Mouse (Mus musculus): Measurements from ENCODE around the gene Plekhj1. TPM values are rescaled to one million over a fixed set of nuclear protein-coding genes. Genes with fewer than 3 reads are reported as not detected.

Gene Plekhj1
- polyA plus RNA-seq (2014; fragmentation: Illumina TruSeq; extraction: RNeasy Lipid Tissue Mini Kit (QIAGEN cat#74804); ENCODE audit: low replicate concordance), result not detected

DNA sequence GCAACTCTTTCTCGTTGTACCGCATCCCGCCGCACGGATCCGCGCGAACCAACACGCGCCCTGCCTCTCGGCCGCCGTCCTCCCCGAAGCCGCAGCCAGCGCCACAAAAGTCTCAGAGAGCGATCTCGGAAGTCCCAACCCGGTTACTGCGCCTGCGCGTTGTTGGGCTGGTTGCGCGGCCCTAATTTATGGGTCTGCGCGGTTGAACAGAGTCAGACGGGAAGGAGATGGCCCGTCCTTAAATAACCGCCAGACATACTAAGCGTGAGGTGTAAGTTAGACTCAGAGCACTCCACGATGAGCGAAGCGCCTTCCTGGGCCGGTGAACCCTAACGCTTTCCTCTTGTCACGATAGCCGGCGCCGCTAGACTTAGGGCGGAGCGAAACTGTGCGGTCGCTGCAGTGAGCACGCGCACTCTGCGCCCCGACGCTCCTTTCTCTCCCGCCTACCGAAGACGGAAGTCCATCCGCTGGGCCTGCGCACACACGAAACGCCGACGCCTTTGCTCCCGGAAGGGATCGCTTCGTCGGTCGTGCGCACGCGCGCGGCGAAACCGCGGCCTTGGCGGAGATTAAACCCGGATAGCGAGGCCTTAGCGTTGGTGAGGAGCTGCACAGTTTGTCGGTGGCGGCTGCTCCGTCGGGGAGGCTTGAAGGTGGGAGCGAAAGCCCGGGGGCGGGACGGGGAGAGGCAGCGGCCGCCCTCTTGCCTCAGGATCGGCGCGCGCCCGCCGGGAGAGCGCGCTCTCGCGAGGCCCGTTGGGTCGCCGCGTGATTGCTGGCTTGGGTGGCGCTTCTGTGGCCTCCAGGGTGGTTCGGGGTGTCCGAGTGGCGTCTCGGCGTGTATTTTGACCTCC, at the start of gene Plekhj1, which contains the start of gene Sf3a2:
Gene Plekhj1, minus strand, starts transcription at position 477 of the 857 bp plus-strand sequence.
Gene Sf3a2, plus strand, starts transcription at position 49 of the 857 bp plus-strand sequence.

DNA sequence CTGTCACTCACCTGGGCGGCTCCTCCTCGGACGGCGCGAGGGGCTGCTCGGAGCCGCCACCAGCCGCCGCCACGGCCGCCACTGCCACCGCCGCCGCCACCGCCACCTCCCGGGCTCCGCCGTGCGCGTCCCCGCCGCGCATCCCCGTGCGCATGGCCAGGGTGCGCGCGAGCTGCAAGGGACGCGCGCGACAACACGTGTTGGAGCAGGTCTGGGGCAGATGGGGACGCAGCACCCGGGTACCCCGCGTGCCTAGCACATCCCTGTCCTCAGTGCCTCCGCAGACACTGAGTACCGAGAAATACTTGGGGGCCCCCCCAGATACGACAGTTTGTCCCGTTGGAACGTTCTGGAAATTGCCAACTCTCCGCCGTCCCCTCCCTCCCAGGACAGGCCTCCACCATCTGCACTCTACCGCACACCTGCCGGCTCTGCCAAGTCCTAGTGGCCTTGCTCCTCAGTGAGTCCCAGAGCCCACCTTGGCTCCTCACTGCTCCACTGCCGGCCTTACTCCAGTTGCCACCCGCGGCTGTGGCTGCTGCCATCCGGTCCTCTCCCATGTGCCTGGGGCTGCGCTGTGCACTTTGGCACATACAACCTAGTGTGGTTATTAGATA, 45.6 kb upstream of the Plekhj1 start, which contains the start of gene Lingo3:
Gene Lingo3, minus strand, starts transcription at position 109 of the 617 bp plus-strand sequence.

DNA sequence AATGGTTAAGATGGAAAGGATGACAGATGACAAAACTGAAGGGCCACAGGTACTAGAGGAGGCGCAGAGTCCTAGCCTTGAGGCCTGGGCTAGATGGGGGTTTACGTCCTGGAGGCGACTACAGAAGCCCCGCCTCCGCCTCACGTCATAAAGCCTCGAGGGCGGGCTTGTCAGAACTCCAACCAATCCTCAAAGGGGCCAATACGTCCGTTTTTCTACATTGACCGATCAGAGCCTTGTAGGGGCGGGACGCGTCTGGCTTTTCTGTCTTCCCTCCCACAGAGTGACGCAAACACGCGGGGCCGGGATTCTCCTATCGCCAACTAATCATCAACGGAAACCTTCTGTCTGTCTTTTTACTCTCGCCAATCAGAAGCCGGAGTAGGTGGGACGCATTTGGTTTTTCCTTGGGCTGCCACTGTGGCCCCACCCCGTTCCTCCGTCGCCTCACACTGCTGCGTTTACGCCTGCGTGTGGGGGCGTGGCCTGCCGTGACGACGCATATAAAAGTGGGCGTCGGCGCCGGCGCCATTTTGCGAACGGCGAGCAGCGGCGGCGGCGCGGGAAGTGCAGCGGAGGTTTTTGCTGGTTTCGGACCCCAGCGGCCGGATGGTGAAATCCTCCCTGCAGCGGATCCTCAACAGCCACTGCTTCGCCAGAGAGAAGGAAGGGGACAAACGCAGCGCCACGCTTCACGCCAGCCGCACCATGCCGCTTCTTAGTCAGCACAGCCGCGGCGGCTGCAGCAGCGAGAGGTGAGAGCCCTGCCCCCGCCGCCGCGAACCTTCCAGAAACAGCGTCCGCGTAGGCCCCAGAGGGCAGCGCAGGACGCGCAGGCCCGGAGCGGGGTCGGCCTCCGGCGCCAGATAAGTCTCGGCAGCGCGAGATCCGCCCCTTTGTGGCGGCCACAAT, 28.0 kb upstream of the Plekhj1 start, which contains the start of gene Oaz1:
Gene Oaz1, plus strand, starts transcription at position 506 of the 912 bp plus-strand sequence.

DNA sequence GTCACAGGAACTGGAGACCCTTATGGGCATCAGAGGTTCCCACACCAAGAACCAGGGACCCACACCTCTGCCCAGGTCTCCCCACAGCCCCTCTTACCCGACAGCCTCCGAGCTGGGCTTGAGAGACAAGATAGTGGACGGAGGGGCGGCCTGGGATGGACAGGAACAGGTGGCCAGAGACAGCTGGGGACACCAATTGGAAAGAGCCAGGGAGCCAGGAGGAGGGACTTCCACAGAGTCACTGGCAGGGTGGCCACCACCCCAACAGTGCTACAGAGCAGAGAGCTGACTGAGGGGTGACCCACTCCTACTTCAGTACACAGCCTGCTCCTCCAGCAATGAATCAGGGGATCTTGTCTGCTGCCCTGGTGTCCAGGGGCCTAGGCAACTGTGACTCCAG, 14.9 kb upstream of the Plekhj1 start, which contains the start of gene Jsrp1:
Gene Jsrp1, minus strand, starts transcription at position 133 of the 400 bp plus-strand sequence.

DNA sequence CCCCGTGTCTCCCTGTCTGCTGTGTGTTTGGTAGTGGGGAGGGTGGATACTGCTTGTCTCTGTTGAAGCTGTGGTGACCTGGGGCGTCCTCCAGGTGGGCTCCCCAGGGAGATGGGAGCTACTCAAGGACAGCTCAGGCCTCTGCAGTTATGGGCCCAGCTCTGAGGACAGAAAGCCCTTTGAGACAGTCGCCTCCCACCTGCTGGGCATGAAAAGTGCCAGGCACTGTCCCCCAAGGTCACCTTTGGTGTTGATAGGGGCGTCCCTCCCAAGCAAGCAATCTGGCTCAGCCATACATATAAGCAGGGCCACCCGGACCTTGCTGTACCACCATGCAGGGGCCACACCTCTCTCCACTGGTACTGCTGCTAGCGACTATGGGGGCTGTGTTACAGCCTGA, 6.5 kb upstream of the Plekhj1 start, which contains the start of gene Amh:
Gene Amh, plus strand, starts transcription at position 328 of the 400 bp plus-strand sequence.

DNA sequence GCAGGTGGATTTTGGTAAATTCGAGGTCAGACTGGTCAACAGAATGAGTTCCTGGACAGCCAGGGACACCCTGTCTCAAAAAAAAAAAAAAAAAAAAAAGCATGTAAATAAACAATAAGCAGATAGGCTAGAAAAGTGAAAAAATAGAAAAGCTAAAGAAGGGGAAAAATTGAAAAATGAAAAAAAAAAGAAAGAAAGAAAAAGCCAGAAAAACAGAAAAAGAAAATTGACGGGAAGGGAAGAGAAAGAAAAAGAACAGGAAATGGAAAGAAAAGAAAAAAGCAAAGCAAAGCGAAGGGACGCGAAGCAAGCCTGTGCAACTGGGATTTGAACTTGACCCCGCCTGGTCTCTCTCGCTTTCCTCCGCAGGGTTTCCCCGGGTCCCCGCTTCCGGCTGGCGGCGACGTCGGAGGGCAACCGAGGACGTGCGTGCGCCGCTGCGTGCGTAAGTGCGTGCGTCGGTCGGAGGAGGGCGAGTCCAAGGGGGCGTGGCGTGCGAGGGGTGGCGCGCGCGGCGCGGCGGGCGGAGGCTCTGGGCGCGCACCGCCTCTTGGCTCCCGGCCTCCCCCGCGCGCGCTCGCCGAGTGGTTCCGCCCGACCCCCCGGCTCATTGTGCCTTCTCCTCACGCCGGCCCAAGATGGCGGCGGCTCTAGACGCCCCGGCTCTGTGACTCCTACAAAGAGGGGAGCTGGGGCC, 43.7 kb downstream of the Plekhj1 start, which contains the start of gene Dot1l:
Gene Dot1l, plus strand, starts transcription at position 613 of the 697 bp plus-strand sequence.

Other genes starting within 250 kb of the Plekhj1 start
- gene Rexo1, start 237.1 kb downstream of the Plekhj1 start, polyA plus RNA-seq (2014; fragmentation: Illumina TruSeq; extraction: RNeasy Lipid Tissue Mini Kit (QIAGEN cat#74804); ENCODE audit: low replicate concordance), result 0.15 TPM
- 1.0 TPM for gene Klf16, start 221.3 kb downstream of the Plekhj1 start, polyA plus RNA-seq (2014; fragmentation: Illumina TruSeq; extraction: RNeasy Lipid Tissue Mini Kit (QIAGEN cat#74804); ENCODE audit: low replicate concordance)
- gene Abhd17a, start 208.3 kb downstream of the Plekhj1 start, polyA plus RNA-seq (2014; fragmentation: Illumina TruSeq; extraction: RNeasy Lipid Tissue Mini Kit (QIAGEN cat#74804); ENCODE audit: low replicate concordance), result not detected
- 1.3 TPM for gene Scamp4, start 195.8 kb downstream of the Plekhj1 start, polyA plus RNA-seq (2014; fragmentation: Illumina TruSeq; extraction: RNeasy Lipid Tissue Mini Kit (QIAGEN cat#74804); ENCODE audit: low replicate concordance)
- gene Adat3, start 195.7 kb downstream of the Plekhj1 start, polyA plus RNA-seq (2014; fragmentation: Illumina TruSeq; extraction: RNeasy Lipid Tissue Mini Kit (QIAGEN cat#74804); ENCODE audit: low replicate concordance), result not detected
- not detected for gene Gm49322, start 192.6 kb downstream of the Plekhj1 start, polyA plus RNA-seq (2014; fragmentation: Illumina TruSeq; extraction: RNeasy Lipid Tissue Mini Kit (QIAGEN cat#74804); ENCODE audit: low replicate concordance)
- gene Csnk1g2, start 175.8 kb downstream of the Plekhj1 start, polyA plus RNA-seq (2014; fragmentation: Illumina TruSeq; extraction: RNeasy Lipid Tissue Mini Kit (QIAGEN cat#74804); ENCODE audit: low replicate concordance), result 0.41 TPM
- gene Btbd2, start 141.6 kb downstream of the Plekhj1 start, polyA plus RNA-seq (2014; fragmentation: Illumina TruSeq; extraction: RNeasy Lipid Tissue Mini Kit (QIAGEN cat#74804); ENCODE audit: low replicate concordance), result 0.19 TPM
- 0.56 TPM for gene Mknk2, start 120.5 kb downstream of the Plekhj1 start, polyA plus RNA-seq (2014; fragmentation: Illumina TruSeq; extraction: RNeasy Lipid Tissue Mini Kit (QIAGEN cat#74804); ENCODE audit: low replicate concordance)
- 2.5 TPM for gene Mob3a, start 96.6 kb downstream of the Plekhj1 start, polyA plus RNA-seq (2014; fragmentation: Illumina TruSeq; extraction: RNeasy Lipid Tissue Mini Kit (QIAGEN cat#74804); ENCODE audit: low replicate concordance)
- gene Izumo4, start 96.4 kb downstream of the Plekhj1 start, polyA plus RNA-seq (2014; fragmentation: Illumina TruSeq; extraction: RNeasy Lipid Tissue Mini Kit (QIAGEN cat#74804); ENCODE audit: low replicate concordance), result not detected
- gene Ap3d1, start 56.4 kb downstream of the Plekhj1 start, polyA plus RNA-seq (2014; fragmentation: Illumina TruSeq; extraction: RNeasy Lipid Tissue Mini Kit (QIAGEN cat#74804); ENCODE audit: low replicate concordance), result 7.6 TPM
- 4.4 TPM for gene Dot1l, start 43.4 kb downstream of the Plekhj1 start, polyA plus RNA-seq (2014; fragmentation: Illumina TruSeq; extraction: RNeasy Lipid Tissue Mini Kit (QIAGEN cat#74804); ENCODE audit: low replicate concordance)
- 1.9 TPM for gene Sf3a2, start 428 bp downstream of the Plekhj1 start, polyA plus RNA-seq (2014; fragmentation: Illumina TruSeq; extraction: RNeasy Lipid Tissue Mini Kit (QIAGEN cat#74804); ENCODE audit: low replicate concordance)
- not detected for gene Amh, start 6.6 kb upstream of the Plekhj1 start, polyA plus RNA-seq (2014; fragmentation: Illumina TruSeq; extraction: RNeasy Lipid Tissue Mini Kit (QIAGEN cat#74804); ENCODE audit: low replicate concordance)
- gene Jsrp1, start 14.9 kb upstream of the Plekhj1 start, polyA plus RNA-seq (2014; fragmentation: Illumina TruSeq; extraction: RNeasy Lipid Tissue Mini Kit (QIAGEN cat#74804); ENCODE audit: low replicate concordance), result not detected
- 174 TPM for gene Oaz1, start 28.0 kb upstream of the Plekhj1 start, polyA plus RNA-seq (2014; fragmentation: Illumina TruSeq; extraction: RNeasy Lipid Tissue Mini Kit (QIAGEN cat#74804); ENCODE audit: low replicate concordance)
- not detected for gene Lingo3, start 45.4 kb upstream of the Plekhj1 start, polyA plus RNA-seq (2014; fragmentation: Illumina TruSeq; extraction: RNeasy Lipid Tissue Mini Kit (QIAGEN cat#74804); ENCODE audit: low replicate concordance)
- gene Lsm7, start 56.6 kb upstream of the Plekhj1 start, polyA plus RNA-seq (2014; fragmentation: Illumina TruSeq; extraction: RNeasy Lipid Tissue Mini Kit (QIAGEN cat#74804); ENCODE audit: low replicate concordance), result not detected
- 0.11 TPM for gene Sppl2b, start 56.6 kb upstream of the Plekhj1 start, polyA plus RNA-seq (2014; fragmentation: Illumina TruSeq; extraction: RNeasy Lipid Tissue Mini Kit (QIAGEN cat#74804); ENCODE audit: low replicate concordance)
- gene Tmprss9, start 73.2 kb upstream of the Plekhj1 start, polyA plus RNA-seq (2014; fragmentation: Illumina TruSeq; extraction: RNeasy Lipid Tissue Mini Kit (QIAGEN cat#74804); ENCODE audit: low replicate concordance), result not detected
- not detected for gene Timm13, start 102.3 kb upstream of the Plekhj1 start, polyA plus RNA-seq (2014; fragmentation: Illumina TruSeq; extraction: RNeasy Lipid Tissue Mini Kit (QIAGEN cat#74804); ENCODE audit: low replicate concordance)
- gene Lmnb2, start 119.6 kb upstream of the Plekhj1 start, polyA plus RNA-seq (2014; fragmentation: Illumina TruSeq; extraction: RNeasy Lipid Tissue Mini Kit (QIAGEN cat#74804); ENCODE audit: low replicate concordance), result 0.45 TPM
- gene Gadd45b, start 131.4 kb upstream of the Plekhj1 start, polyA plus RNA-seq (2014; fragmentation: Illumina TruSeq; extraction: RNeasy Lipid Tissue Mini Kit (QIAGEN cat#74804); ENCODE audit: low replicate concordance), result 9.7 TPM
- gene Gng7, start 216.3 kb upstream of the Plekhj1 start, polyA plus RNA-seq (2014; fragmentation: Illumina TruSeq; extraction: RNeasy Lipid Tissue Mini Kit (QIAGEN cat#74804); ENCODE audit: low replicate concordance), result not detected
- gene Diras1, start 227.0 kb upstream of the Plekhj1 start, polyA plus RNA-seq (2014; fragmentation: Illumina TruSeq; extraction: RNeasy Lipid Tissue Mini Kit (QIAGEN cat#74804); ENCODE audit: low replicate concordance), result 0.15 TPM
- gene Slc39a3, start 238.8 kb upstream of the Plekhj1 start, polyA plus RNA-seq (2014; fragmentation: Illumina TruSeq; extraction: RNeasy Lipid Tissue Mini Kit (QIAGEN cat#74804); ENCODE audit: low replicate concordance), result 0.19 TPM

Data from small intestine, adult 10 weeks (tissue).